Mouse (Mus musculus) heart, embryonic 13.5 days (tissue): ENCODE results near the gene Irf2bpl. TPM values are rescaled to one million over a fixed set of nuclear protein-coding genes. Genes with fewer than 3 reads are reported as not detected.

Experiments used
- ATAC-seq: fragments of 200-750 bp; cut with Nextera tagmentation; 2 replicates; pipeline ENCODE4 v1.8.0; 2017; ENCODE audit warnings: moderate TSS enrichment; ENCODE audit not compliant: insufficient number of reproducible peaks, low FRiP score, low TSS enrichment; ENCODE audit errors: extremely low read depth
- H3K27ac ChIP-seq: fragments of 300-500 bp; sonication (generic); replicated peaks from 2 replicates; pipeline ENCODE4 v1.5.1; 2015; ENCODE audit warnings: moderate library complexity, mild to moderate bottlenecking, inconsistent platforms
- H3K27me3 ChIP-seq: fragments of 300-500 bp; sonication (generic); replicated peaks from 2 replicates; pipeline ENCODE4 v1.6.1; 2015; ENCODE audit warnings: mild to moderate bottlenecking, inconsistent platforms
- H3K36me3 ChIP-seq: fragments of 300-500 bp; sonication (generic); 2 replicates; pipeline ENCODE4 v1.6.1; 2015; ENCODE audit warnings: mild to moderate bottlenecking, inconsistent platforms
- H3K4me1 ChIP-seq: fragments of 300-500 bp; sonication (generic); 2 replicates; pipeline ENCODE4 v1.6.1; 2015; ENCODE audit warnings: inconsistent platforms
- H3K4me2 ChIP-seq: fragments of 300-500 bp; sonication (generic); 2 replicates; pipeline ENCODE4 v1.6.1; 2015; ENCODE audit warnings: inconsistent platforms, mild to moderate bottlenecking, moderate library complexity
- H3K4me3 ChIP-seq: fragments of 300-500 bp; sonication (generic); 2 replicates; pipeline ENCODE4 v1.5.1; 2015; ENCODE audit warnings: moderate library complexity, mild to moderate bottlenecking, inconsistent platforms
- H3K9ac ChIP-seq: fragments of 300-500 bp; sonication (generic); 2 replicates; pipeline ENCODE4 v1.6.1; 2015; ENCODE audit warnings: inconsistent platforms, mild to moderate bottlenecking, moderate library complexity
- H3K9me3 ChIP-seq: fragments of 300-500 bp; sonication (generic); 2 replicates; pipeline ENCODE4 v1.6.1; 2016; ENCODE audit warnings: inconsistent platforms
- WGBS: fragments of 180-500 bp; shearing (Covaris S2); methylation state at CpG from one replicate; pipeline ENCODE4 v1.1.7; 2015; ENCODE audit warnings: mixed read lengths; 5-methylcytosine and 5-hydroxymethylcytosine counted together
- polyA plus RNA-seq: library from polyadenylated mRNA; unstranded; fragments of >200 nt; fragmentation: Nextera tagmentation; extraction: Ambion mirVana; gene quantifications from 2 replicates; pipeline ENCODE4 v1.2.1, GENCODE M21; 2015

Irf2bpl gene
- polyA plus RNA-seq, 1 experiment from 2014 or later, result 34.1 TPM

DNA sequence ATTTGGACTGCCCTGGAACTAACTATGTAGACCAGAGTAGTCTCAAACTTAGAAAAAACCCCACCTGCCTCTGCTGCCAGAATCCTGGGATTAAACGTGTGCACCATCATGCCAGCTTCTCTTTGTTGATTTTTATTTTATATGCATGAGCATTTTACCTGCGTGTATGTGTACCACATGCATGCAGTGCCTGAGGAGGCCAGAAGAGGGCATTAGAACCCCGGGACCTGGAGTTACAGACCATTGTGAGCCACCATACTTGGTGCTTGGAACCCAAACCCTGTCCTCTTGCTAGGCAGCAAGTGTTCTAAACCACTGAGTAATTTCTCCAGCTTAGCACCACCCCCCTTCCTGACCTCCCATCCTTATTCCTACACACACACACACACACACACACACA, 13.6 kb downstream of the Irf2bpl start:
- Histone ChIP-seq H3K4me3 (no peak overlapping the region), H3K9ac (no peak overlapping the region), H3K9me3 (no peaks in the 10 kb centered on the region), H3K27ac (no peak overlapping the region), H3K27me3 (no peaks in the 10 kb centered on the region), H3K36me3 (no peaks in the 10 kb centered on the region), H3K4me1 (peaks cover 25% of the 10 kb centered on the region), H3K4me2 (no peak overlapping the region)
- WGBS, result 93% methylated on average over 3 of the region's 3 CpGs
- ATAC-seq, result no peak

DNA sequence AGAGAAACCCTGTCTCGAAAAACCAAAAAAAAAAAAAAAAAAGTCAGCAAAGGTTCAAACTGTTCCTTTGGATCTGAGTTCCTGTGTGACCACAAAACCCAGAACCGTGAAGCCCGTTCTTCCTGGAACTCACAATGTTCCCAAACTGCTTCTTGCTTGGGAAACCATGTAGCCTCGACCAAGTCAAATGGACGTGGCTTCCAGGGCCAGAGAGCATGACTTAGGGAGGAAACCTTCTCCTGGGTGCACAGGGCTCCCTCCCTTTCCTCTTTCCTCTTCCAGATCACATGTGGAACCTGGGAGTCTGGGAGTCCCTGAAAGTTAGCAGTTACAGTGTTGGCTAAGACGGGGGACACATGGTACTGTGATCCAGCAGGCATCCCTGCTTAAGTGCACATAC, 14.8 kb downstream of the Irf2bpl start:
- no peaks in the 10 kb centered on the region for H3K27me3 ChIP-seq
- no peak overlapping the region for H3K4me2 ChIP-seq
- H3K4me3 ChIP-seq, result no peak overlapping the region
- no peak overlapping the region for H3K27ac ChIP-seq
- H3K36me3 ChIP-seq, result no peaks in the 10 kb centered on the region
- no peak overlapping the region for H3K9ac ChIP-seq
- ATAC-seq, result no peak
- WGBS, result 76% methylated on average over 6 of the region's 6 CpGs
- H3K9me3 ChIP-seq, result no peaks in the 10 kb centered on the region
- H3K4me1 ChIP-seq, result peaks cover 25% of the 10 kb centered on the region

DNA sequence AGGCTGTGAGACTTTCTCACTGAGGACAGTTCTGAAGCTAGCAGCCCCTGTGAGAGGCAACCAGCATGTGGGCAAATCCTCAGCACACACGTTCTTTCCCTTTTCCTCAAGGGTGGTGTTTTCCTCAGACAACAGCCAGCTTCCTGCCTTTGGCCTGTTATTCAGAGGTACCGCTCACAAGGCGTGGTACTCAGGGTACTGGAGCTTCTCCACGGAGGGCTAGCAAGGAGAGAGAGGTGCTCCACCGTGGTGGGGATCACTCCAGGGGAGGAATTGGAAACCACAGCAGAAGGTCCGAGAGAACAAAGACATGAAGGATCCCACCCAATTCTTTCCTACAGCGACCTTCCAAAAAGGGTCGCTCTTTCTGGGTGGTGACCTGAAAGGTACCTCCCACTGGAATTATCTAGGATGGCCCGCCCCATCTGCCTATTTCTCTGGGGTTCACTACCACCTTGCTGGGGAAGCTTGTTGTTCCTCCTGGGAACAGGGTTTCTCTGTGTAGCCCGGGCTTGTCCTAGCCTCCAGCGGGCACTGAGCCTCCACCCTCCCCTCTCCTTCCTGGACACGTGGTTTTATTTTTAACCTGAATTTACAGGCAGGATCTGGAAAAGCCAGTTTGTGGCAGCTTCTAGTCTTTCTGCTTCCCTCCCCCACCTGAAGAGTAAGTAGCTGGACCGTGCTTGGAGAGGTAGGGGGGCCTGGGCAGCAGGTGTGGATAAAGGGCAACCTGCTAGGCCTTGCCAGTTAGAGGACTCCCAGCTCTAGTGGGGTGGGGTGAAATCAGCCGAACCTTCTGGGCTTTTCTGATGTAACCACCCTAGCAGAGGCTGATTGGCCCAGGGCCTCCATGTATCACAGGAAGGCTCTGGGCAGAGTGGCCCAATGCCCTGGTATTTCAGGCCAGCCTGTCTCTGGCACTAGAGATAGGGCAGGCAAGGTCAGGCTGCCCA, 17.1 kb downstream of the Irf2bpl start:
- H3K36me3 ChIP-seq, result no peaks in the 10 kb centered on the region
- peak overlapping the region; percentile 63 for H3K27ac ChIP-seq
- no peaks in the 10 kb centered on the region for H3K27me3 ChIP-seq
- peaks cover 24% of the 10 kb centered on the region for H3K4me1 ChIP-seq
- WGBS, result 36% methylated on average over 14 of the region's 14 CpGs
- H3K4me3 ChIP-seq, result no peak overlapping the region
- H3K4me2 ChIP-seq, result 0 out of 2 replicates have a peak overlapping the region, but pooled peaks have one; percentile 2
- no peaks in the 10 kb centered on the region for H3K9me3 ChIP-seq
- H3K9ac ChIP-seq, result peak overlapping the region; percentile 62
- ATAC-seq, result peak; percentile 7; the same call in 1 of the 2 replicates

DNA sequence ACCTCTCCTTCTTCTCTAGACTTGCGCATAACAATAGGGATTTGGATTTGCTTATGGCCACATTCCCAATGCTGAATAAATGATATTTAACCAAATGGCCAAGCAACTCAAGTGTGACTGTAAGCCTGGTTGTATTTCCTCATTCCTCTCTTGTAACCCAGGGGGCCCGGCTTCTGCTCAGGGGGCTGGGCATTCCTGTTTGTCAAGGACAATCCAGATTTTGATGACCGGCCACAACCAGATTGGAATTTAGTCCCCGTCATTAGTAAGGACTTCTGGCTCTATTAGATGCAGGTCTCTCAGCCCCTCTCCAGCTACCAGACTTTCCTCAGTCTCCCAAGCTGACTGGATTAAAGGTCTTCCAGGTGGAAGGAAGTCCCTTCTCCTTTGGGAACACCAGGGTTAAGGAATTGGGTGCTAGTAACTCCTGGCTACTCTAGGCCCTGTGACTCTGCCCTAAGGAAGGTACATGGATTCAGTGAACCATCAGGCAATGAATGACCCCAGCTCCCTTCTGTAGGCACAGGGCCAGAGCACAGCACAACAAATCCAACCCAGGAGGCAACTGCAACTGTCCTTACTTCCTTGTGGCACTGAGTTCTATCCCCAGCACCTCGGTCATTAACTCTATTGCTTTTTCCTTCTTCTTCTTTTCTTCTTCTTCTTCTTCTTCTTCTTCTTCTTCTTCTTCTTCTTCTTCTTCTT, 20.1 kb downstream of the Irf2bpl start:
- H3K4me2 ChIP-seq, result no peak overlapping the region
- H3K36me3 ChIP-seq, result no peaks in the 10 kb centered on the region
- H3K4me3 ChIP-seq, result no peak overlapping the region
- H3K9ac ChIP-seq, result no peak overlapping the region
- peaks cover 26% of the 10 kb centered on the region for H3K4me1 ChIP-seq
- H3K9me3 ChIP-seq, result no peaks in the 10 kb centered on the region
- no peak for ATAC-seq
- no peak overlapping the region for H3K27ac ChIP-seq
- H3K27me3 ChIP-seq, result no peaks in the 10 kb centered on the region
- 79% methylated on average over 5 of the region's 5 CpGs for WGBS

DNA sequence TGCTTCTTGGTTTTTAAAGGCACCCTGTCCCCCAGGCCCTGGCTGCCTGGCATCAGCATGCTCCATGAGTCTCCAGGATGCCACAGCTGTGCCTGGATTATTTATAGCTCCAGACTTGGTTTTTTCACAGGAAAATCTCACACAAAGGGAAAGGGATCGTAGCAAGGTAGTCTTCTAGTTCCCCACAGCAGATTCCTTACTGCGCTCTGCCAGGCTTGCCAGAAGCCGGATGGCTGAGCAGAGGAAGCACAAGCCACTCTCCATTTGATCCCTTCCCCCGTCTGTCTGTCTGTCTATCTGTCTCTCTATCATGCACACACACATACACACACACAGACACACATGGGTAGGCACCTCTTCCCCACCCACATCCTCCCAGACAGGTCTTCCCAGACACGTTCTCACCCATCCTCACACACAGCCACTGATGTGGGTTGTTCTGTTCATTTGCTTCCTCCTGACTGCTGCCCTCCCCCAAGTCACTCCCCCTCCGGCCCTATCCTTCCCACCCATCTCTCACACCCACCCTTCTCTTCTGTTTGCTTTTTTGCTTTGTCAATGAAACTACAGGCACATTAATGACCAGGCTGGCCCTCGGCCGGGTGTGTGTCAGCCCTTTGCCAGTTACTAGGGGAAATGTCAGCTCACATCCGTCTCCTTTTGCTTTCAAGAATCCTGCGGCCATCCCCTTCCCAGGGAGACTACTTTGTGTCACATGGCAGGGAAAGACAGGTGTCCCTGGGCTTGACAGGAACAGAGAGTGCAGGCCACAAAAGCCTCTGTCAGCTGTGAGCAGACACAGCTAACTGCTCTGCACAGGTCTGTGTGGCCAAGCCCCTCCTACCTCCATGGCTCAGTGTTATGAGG, 24.4 kb downstream of the Irf2bpl start:
- ATAC-seq, result no peak
- Histone ChIP-seq H3K27me3 (no peaks in the 10 kb centered on the region), H3K9ac (peak overlapping the region; percentile 69), H3K27ac (peak overlapping the region; percentile 25; the same call in 1 of the 2 replicates), H3K4me2 (no peak overlapping the region), H3K4me1 (peaks cover 47% of the 10 kb centered on the region), H3K9me3 (no peaks in the 10 kb centered on the region), H3K36me3 (no peaks in the 10 kb centered on the region), H3K4me3 (no peak overlapping the region)
- WGBS, result 52% methylated on average over 10 of the region's 10 CpGs

DNA sequence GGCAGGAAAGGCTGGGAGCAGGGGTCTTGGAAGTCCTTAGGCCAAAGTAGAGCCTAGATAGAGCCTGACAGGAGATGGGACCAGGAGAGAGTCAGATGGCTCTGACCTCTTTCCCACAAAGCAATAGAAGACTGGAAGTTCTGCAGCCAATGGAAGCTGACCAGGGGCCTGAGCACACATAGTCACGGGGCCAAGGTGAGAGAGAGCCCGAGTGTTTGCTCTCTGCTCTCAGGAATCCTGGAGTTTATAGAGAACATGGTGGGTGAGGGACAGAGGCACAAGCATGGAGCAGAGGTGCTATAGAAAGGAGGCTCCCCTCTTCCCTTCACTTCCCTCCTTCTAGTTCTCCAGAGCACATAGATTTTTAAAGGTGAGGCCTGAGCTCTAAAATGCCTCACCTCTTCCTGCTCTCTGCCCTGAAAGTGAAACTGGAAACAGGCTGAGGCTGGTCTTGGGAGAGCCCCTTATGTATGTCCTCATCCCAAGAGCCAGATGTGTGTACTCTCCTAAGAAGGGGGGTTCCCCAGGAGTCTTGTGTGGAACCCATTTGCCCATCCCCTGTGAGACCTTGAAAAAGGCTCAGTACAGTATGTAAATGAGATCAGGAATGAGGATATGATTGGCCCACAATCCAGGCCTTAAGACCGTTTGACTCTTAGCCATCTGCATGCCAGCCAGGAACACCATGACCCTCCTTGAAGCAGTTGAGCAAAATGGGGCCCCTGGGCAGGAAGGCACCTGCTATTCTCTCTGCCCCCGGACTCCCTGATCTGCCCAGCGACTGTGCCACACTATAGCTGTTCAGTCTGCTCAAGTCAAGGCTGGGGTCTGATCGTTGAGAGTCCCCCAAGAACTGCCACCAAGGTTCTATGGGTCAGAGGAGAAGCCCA, 25.4 kb downstream of the Irf2bpl start:
- no peak for ATAC-seq
- no peak overlapping the region for H3K4me2 ChIP-seq
- H3K27ac ChIP-seq, result peak overlapping the region; percentile 28; the same call in 1 of the 2 replicates
- peaks cover 49% of the 10 kb centered on the region for H3K4me1 ChIP-seq
- peak overlapping the region; percentile 69 for H3K9ac ChIP-seq
- H3K4me3 ChIP-seq, result no peak overlapping the region
- no peaks in the 10 kb centered on the region for H3K27me3 ChIP-seq
- WGBS, result 68% methylated on average over 6 of the region's 6 CpGs
- H3K36me3 ChIP-seq, result no peaks in the 10 kb centered on the region
- H3K9me3 ChIP-seq, result no peaks in the 10 kb centered on the region

DNA sequence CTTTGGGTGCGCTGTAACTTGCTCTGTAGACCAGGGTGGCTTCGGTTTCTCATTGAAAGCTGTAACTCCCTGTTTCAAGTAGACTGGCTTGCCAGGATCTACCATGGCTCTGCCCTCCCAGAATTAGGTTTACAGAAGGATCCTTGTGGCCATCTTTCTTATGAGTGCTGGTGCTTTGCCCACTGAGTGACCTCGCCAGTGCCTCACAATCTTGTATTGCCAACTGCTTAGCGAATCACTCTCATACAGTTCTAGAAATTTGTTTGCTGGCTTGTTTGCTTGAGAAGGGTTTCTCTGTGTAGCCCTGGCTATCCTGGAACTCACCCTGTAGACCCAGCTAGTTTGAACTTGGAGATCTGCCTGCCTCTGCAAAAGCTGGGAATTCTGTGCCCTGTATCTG, 26.1 kb downstream of the Irf2bpl start:
- Histone ChIP-seq H3K4me1 (peaks cover 55% of the 10 kb centered on the region), H3K9ac (no peak overlapping the region), H3K27me3 (no peaks in the 10 kb centered on the region), H3K4me2 (no peak overlapping the region), H3K9me3 (no peaks in the 10 kb centered on the region), H3K4me3 (no peak overlapping the region), H3K27ac (no peak overlapping the region), H3K36me3 (no peaks in the 10 kb centered on the region)
- 90% methylated on average over 4 of the region's 4 CpGs for WGBS
- ATAC-seq, result no peak

DNA sequence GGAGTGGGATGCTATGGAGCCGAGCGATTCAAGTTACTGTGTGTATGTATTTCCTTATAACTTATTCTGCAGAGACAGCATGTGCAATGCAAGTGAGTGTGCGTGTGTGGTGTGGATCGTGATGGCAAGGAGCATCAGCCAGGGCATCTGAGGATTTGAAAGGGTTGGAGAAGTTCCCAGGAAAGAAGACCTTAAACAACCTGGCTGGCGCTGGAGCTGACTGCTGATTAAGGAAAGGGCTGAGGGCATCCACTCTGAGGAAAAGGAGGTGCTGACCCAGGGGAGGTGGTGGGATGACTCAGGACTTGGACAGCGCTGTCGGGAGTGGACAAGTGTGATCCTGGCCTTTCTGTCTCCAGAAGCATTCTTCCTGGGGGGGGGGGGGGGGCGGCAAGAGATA, 27.3 kb downstream of the Irf2bpl start:
- Histone ChIP-seq H3K9me3 (no peaks in the 10 kb centered on the region), H3K9ac (peak overlapping the region; percentile 0; the same call in 1 of the 2 replicates), H3K36me3 (no peaks in the 10 kb centered on the region), H3K4me1 (peaks cover 58% of the 10 kb centered on the region), H3K27ac (peak overlapping the region; percentile 72), H3K4me3 (no peak overlapping the region), H3K27me3 (no peaks in the 10 kb centered on the region), H3K4me2 (no peak overlapping the region)
- WGBS, result 58% methylated on average over 8 of the region's 8 CpGs
- ATAC-seq, result no peak

DNA sequence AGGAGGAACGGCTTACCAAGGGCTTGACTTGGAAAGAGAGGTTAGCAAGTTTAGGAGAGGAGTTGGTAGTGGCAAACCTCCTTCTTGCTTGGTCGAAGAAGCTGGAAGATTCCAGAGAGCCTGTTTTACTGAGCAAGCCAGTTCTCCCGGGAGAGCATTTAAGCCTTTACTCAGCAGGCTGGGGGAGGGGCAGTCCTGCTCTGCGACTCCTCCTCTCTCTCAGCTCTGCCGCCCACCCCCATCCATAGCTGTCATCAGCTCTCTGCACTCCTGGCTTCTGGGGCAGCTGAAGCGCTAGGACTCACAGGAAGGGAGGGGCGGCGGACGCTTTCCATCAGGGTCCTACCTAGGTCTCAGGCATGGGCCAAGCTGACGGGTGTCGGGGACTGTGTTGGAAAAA, 28.9 kb downstream of the Irf2bpl start:
- H3K36me3 ChIP-seq, result no peaks in the 10 kb centered on the region
- no peaks in the 10 kb centered on the region for H3K9me3 ChIP-seq
- peak; percentile 64 for ATAC-seq
- peak overlapping the region; percentile 55 for H3K4me2 ChIP-seq
- H3K4me1 ChIP-seq, result peaks cover 61% of the 10 kb centered on the region
- peak overlapping the region; percentile 10; the same call in 1 of the 2 replicates for H3K4me3 ChIP-seq
- H3K9ac ChIP-seq, result peak overlapping the region; percentile 61; the same call in 1 of the 2 replicates
- H3K27me3 ChIP-seq, result no peaks in the 10 kb centered on the region
- WGBS, result 4% methylated on average over 11 of the region's 11 CpGs
- H3K27ac ChIP-seq, result peak overlapping the region; percentile 72

DNA sequence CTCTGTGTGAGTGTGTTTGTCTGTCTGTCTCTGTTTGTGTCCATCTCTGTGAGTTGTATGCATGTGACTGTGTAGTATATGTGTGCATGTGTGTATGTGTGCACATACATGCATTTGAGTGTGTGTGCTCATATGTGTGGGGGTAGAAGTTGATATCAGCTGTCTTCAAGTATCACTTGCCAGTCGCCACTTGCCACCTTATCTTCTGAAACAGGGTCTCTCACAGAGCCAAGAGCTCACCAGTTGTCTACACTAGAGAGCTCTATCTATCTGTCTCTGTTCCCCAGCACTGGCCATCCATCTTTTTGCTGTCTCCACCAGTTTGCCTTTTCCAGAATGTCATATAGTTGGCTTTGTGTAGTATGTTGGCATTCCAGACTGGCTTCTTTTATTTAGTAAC, 31.1 kb downstream of the Irf2bpl start:
- Histone ChIP-seq H3K4me2 (no peak overlapping the region), H3K9me3 (no peaks in the 10 kb centered on the region), H3K4me1 (peaks cover 52% of the 10 kb centered on the region), H3K27me3 (no peaks in the 10 kb centered on the region), H3K27ac (no peak overlapping the region), H3K9ac (no peak overlapping the region), H3K36me3 (no peaks in the 10 kb centered on the region), H3K4me3 (no peak overlapping the region)
- ATAC-seq, result no peak
- 35% methylated on average over 1 of the region's 1 CpGs for WGBS
